In genomic region chr17:34392321-34392720, GRCm38 (mm10) we compare ENCODE assay signal across 9 mouse cellular contexts. TPM values are rescaled to one million over a fixed set of nuclear protein-coding genes. Genes with fewer than 3 reads are reported as not detected.
DNase-seq lines count a peak whose midpoint lies in the region; ATAC-seq and TF ChIP-seq lines count a peak whose summit lies in the region.
"Had no signal": no experiment of that assay in that cellular context is flagged by ENCODE, and none has a peak within 500 bp of the region (broad histone marks: within the 10 kb centered on the region; RNA-seq: fewer than 3 reads in every experiment).

No protein-coding gene starts in this region.

- 0 out of 2 replicates have a peak, but pooled peaks cover 3% of the 10 kb centered on the region for H3K9me3 ChIP-seq in heart, embryonic 13.5 days
- H3K9me3 ChIP-seq in lung, embryonic 14.5 days (ENCODE audit: low read depth, low read length): no peaks in the 10 kb centered on the region
- no peaks in the 10 kb centered on the region for H3K9me3 ChIP-seq in neural tube, embryonic 14.5 days (ENCODE audit: control insufficient read depth, low read length)

- no peak for ATAC-seq in heart, embryonic 13.5 days (ENCODE audit: extremely low read depth, insufficient number of reproducible peaks, low FRiP score, low TSS enrichment)
- ATAC-seq in lung, embryonic 14.5 days (ENCODE audit: insufficient read depth): peak; percentile 52; the same call in 1 of the 2 replicates
- ATAC-seq in neural tube, embryonic 14.5 days (ENCODE audit: low read depth): peak; percentile 72; the same call in 1 of the 2 replicates
- no peak for ATAC-seq in erythroid progenitor cell, adult 5-6 weeks (replicated peaks; ENCODE audit: low FRiP score, poor library complexity, severe bottlenecking)

- no peak for TF ChIP-seq CTCF in spleen, adult 2 months (IDR thresholded peaks at IDR 0.05; ENCODE audit: extremely low read depth, insufficient read depth, insufficient read length, insufficient replicate concordance)
- TF ChIP-seq CTCF in lung, embryonic 14.5 days (IDR thresholded peaks at IDR 0.05; ENCODE audit: low read depth): no peak

- no peaks in the 10 kb centered on the region for H3K4me1 ChIP-seq in spleen, adult 2 months (ENCODE audit: control insufficient read depth, insufficient read depth, insufficient read length)
- H3K4me1 ChIP-seq in heart, embryonic 13.5 days: no peaks in the 10 kb centered on the region; the same call in 1 of the 2 replicates
- no peaks in the 10 kb centered on the region for H3K4me1 ChIP-seq in lung, embryonic 14.5 days (ENCODE audit: insufficient read depth)
- no peaks in the 10 kb centered on the region for H3K4me1 ChIP-seq in neural tube, embryonic 14.5 days (ENCODE audit: control insufficient read depth, insufficient read depth, low read length)

- H3K4me2 ChIP-seq in heart, embryonic 13.5 days: peak overlapping the region; percentile 67
- H3K4me2 ChIP-seq in lung, embryonic 14.5 days: peak overlapping the region; percentile 60
- H3K4me2 ChIP-seq in neural tube, embryonic 14.5 days (ENCODE audit: low read depth, low read length): peak overlapping the region; percentile 51

- 3% methylated on average over 24 of the region's 24 CpGs for WGBS in spleen, adult 2 months
- WGBS in heart, embryonic 13.5 days: 3% methylated on average over 24 of the region's 24 CpGs
- WGBS in lung, embryonic 14.5 days: 3% methylated on average over 24 of the region's 24 CpGs
- 3% methylated on average over 24 of the region's 24 CpGs for WGBS in neural tube, embryonic 14.5 days

- H3K4me3 ChIP-seq in spleen, adult 2 months (ENCODE audit: extremely low read depth, insufficient read depth, insufficient read length): peak overlapping the region; percentile 39; the same call in 1 of the 2 replicates
- H3K4me3 ChIP-seq in heart, embryonic 13.5 days: peak overlapping the region; percentile 47
- H3K4me3 ChIP-seq in lung, embryonic 14.5 days (ENCODE audit: low read depth, low read length): peak overlapping the region; percentile 27
- peak overlapping the region; percentile 23 for H3K4me3 ChIP-seq in neural tube, embryonic 14.5 days (ENCODE audit: low read depth, low read length)

- H3K27me3 ChIP-seq in spleen, adult 2 months (ENCODE audit: control insufficient read depth, insufficient read depth, low read length): no peaks in the 10 kb centered on the region
- H3K27me3 ChIP-seq in heart, embryonic 13.5 days (replicated peaks): peaks cover 30% of the 10 kb centered on the region
- no peaks in the 10 kb centered on the region for H3K27me3 ChIP-seq in lung, embryonic 14.5 days (ENCODE audit: insufficient read depth, low read length)
- H3K27me3 ChIP-seq in neural tube, embryonic 14.5 days (ENCODE audit: control insufficient read depth, insufficient read depth, low read length): no peaks in the 10 kb centered on the region

- peak overlapping the region; percentile 47; the same call in 1 of the 2 replicates for H3K9ac ChIP-seq in heart, embryonic 13.5 days
- no peak overlapping the region for H3K9ac ChIP-seq in lung, embryonic 14.5 days
- no peak overlapping the region for H3K9ac ChIP-seq in neural tube, embryonic 14.5 days (replicated peaks; ENCODE audit: low read depth, low read length)

- H3K27ac ChIP-seq in spleen, adult 2 months (ENCODE audit: insufficient read depth, low read length): 0 out of 2 replicates have a peak overlapping the region, but pooled peaks have one; percentile 1
- no peak overlapping the region for H3K27ac ChIP-seq in heart, embryonic 13.5 days (replicated peaks)
- H3K27ac ChIP-seq in lung, embryonic 14.5 days (ENCODE audit: low read depth): no peak overlapping the region
- no peak overlapping the region for H3K27ac ChIP-seq in neural tube, embryonic 14.5 days (ENCODE audit: low read depth, low read length)

- no peak for TF ChIP-seq POLR2A in spleen, adult 2 months (IDR thresholded peaks at IDR 0.05; ENCODE audit: low read depth, low read length)

- DNase-seq in spleen, adult 2 months (ENCODE audit: low read depth in 1 of 2, low spot score in 2 of 2): no peak
- DNase-seq in spleen, postnatal 14 days (ENCODE audit: low spot score in 2 of 2): no peak
- DNase-seq in embryo, embryonic 10.5 days (ENCODE audit: low spot score): peak; percentile 77
- peak; percentile 32 to 39 for DNase-seq in kidney, adult 8-10 months
- DNase-seq in lung, embryonic 14.5 days: peak; percentile 71

- no peaks in the 10 kb centered on the region for H3K36me3 ChIP-seq in spleen, adult 2 months (ENCODE audit: control insufficient read depth, insufficient read depth, low read length)
- H3K36me3 ChIP-seq in heart, embryonic 13.5 days: no peaks in the 10 kb centered on the region
- no peaks in the 10 kb centered on the region for H3K36me3 ChIP-seq in lung, embryonic 14.5 days (ENCODE audit: insufficient read depth)
- no peaks in the 10 kb centered on the region for H3K36me3 ChIP-seq in neural tube, embryonic 14.5 days (ENCODE audit: control insufficient read depth, insufficient read depth, low read length)

RNA-seq across cellular contexts. Expression of gene BC051142, which starts 6.3 kb away (rescaled TPM):
- 1.1 and 1.8 TPM in 2 replicates for polyA plus RNA-seq in spleen, adult 2 months (2012; rRNA removed)
- 0.19 TPM in 1 of 2 replicates, not detected in the other for polyA plus RNA-seq in heart, embryonic 13.5 days (2015; fragmentation: Nextera tagmentation; extraction: Ambion mirVana)
- polyA plus RNA-seq in lung, embryonic 14.5 days (2014; fragmentation: Nextera tagmentation; extraction: Ambion mirVana): 0.54 TPM in 1 of 2 replicates, not detected in the other
- polyA plus RNA-seq in neural tube, embryonic 14.5 days (2014; fragmentation: Nextera tagmentation; extraction: Ambion mirVana): 4.2 and 6.0 TPM in 2 replicates
- total RNA-seq in erythroid progenitor cell, adult 5-6 weeks (2015; ENCODE audit: low replicate concordance): not detected in 2 replicates
- not detected in 2 replicates for total RNA-seq in erythroid progenitor cell, adult 5-6 weeks (2017; ENCODE audit: low replicate concordance)

RNA-seq across cellular contexts. Expression of gene Btnl1, which starts 15.4 kb away (rescaled TPM):
- 0.35 and 0.56 TPM in 2 replicates for polyA plus RNA-seq in spleen, adult 2 months (2012; rRNA removed)
- not detected in 2 replicates for polyA plus RNA-seq in heart, embryonic 13.5 days (2015; fragmentation: Nextera tagmentation; extraction: Ambion mirVana)
- polyA plus RNA-seq in lung, embryonic 14.5 days (2014; fragmentation: Nextera tagmentation; extraction: Ambion mirVana): not detected in 2 replicates
- not detected in 2 replicates for polyA plus RNA-seq in neural tube, embryonic 14.5 days (2014; fragmentation: Nextera tagmentation; extraction: Ambion mirVana)
- not detected in 2 replicates for total RNA-seq in erythroid progenitor cell, adult 5-6 weeks (2015; ENCODE audit: low replicate concordance)
- total RNA-seq in erythroid progenitor cell, adult 5-6 weeks (2017; ENCODE audit: low replicate concordance): not detected in 2 replicates
- total RNA-seq: left cerebral cortex, postnatal 25 days had no signal

RNA-seq across cellular contexts. Expression of gene Btnl2, which starts 37.7 kb away (rescaled TPM):
- polyA plus RNA-seq in spleen, adult 2 months (2012; rRNA removed): 4.1 and 4.4 TPM in 2 replicates
- not detected in 2 replicates for polyA plus RNA-seq in heart, embryonic 13.5 days (2015; fragmentation: Nextera tagmentation; extraction: Ambion mirVana)
- 0.07 and 0.20 TPM in 2 replicates for polyA plus RNA-seq in lung, embryonic 14.5 days (2014; fragmentation: Nextera tagmentation; extraction: Ambion mirVana)
- polyA plus RNA-seq in neural tube, embryonic 14.5 days (2014; fragmentation: Nextera tagmentation; extraction: Ambion mirVana): not detected in 2 replicates
- not detected in 2 replicates for total RNA-seq in erythroid progenitor cell, adult 5-6 weeks (2015; ENCODE audit: low replicate concordance)
- total RNA-seq in erythroid progenitor cell, adult 5-6 weeks (2017; ENCODE audit: low replicate concordance): not detected in 2 replicates

Comparison
In these comparisons a context has a peak if more than half of its experiments do, and no peak if none do; other contexts are left out.
1. DNase-seq: peak in embryo, embryonic 10.5 days (single experiment), kidney, adult 8-10 months (2 of 2) and lung, embryonic 14.5 days (single experiment); none in spleen, adult 2 months (0 of 2) and spleen, postnatal 14 days (0 of 2).
2. ATAC-seq: peak in lung, embryonic 14.5 days (single experiment) and neural tube, embryonic 14.5 days (single experiment); none in heart, embryonic 13.5 days (single experiment) and erythroid progenitor cell, adult 5-6 weeks (single experiment).
3. Peak in every context shown above with its lines, with median percentiles within 50 percentile points of each other: H3K4me3 ChIP-seq and H3K4me2 ChIP-seq.